Mouse (Mus musculus) layer of hippocampus, adult 18-20 months (tissue): Measurements from ENCODE around the gene Chst3. TPM values are rescaled to one million over a fixed set of nuclear protein-coding genes. Genes with fewer than 3 reads are reported as not detected.
"Not testable (repeated sequence)": the region's sequence is repeated elsewhere in the genome, so short reads cannot be mapped to it uniquely, and the experiment has no call there.

Experiments used
- DNase-seq, 2 experiments: peaks; one replicate each; pipeline ENCODE4 v3.0.0; 2022; ENCODE audit warnings: low spot score in 2 of 2
- long read RNA-seq: library from polyadenylated mRNA; stranded (forward); transcript quantifications from one replicate; pipeline ENCODE4 v2.0.0, GENCODE M21; 2021
- total RNA-seq, 2 experiments: library from RNA; stranded (reverse); gene quantifications; 2 replicates each; pipeline ENCODE4 v1.2.3; 2021

The Chst3 gene
- total RNA-seq: 1 to 10 TPM; 1.2 TPM
- long read RNA-seq, partial matches to known transcripts: 0 of 1 reads
- long read RNA-seq, other reads (novel, unspliced or antisense): 1 of 1 reads

GRCm38 (mm10) chr10:60218591-60219499 lies at the start of gene Chst3:
Gene Chst3 (minus strand): TSS chr10:60219260.
- no peak for DNase-seq

GRCm38 (mm10) chr10:60268738-60269137 lies 49.7 kb upstream of the Chst3 start:
- DNase-seq: no peak

- DNase-seq: no peak
Measured at GRCm38 (mm10) chr10:60266842-60267401, 47.9 kb upstream of the Chst3 start.

DNA sequence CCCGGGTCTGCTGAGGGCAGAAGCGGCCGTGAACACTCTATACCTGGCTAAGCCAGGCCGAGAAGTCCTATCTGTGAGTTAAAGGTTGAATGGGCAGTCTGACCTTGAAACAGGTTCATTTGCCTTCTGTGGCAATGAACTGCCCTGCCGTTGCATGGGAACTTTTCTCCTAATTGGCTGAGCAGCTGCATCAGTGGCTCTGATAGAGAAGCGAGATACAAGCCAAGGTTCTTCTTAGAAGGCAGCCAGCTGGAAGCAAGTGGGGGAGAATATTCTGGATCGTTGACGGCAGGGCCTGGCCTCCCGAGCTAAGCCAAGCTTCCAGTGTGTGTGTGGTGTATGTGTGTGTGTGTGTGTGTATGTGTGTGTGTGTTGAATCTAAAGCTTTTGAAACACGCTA lies 46.2 kb upstream of the Chst3 start:
- DNase-seq: no peak

DNA sequence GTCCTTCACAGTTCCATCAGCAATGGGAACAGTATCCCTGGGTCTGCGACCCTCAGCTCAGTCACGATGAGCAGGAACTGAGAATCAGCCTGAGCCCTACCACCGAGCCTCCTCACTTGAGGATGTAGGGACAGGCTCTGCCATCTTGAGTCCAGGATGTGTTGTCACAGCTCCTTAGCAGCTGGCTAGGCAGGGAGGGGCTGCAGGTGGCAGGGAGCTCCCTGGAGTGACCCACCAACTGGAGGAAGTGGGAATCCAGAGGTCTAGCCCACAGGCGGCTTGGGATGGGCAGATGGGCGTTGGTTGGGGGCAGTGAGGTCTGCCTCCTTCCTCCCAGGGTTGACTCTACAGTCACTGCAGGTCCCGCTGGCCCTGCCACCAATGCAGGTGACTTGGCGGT lies 44.3 kb upstream of the Chst3 start:
- no peak for DNase-seq

GRCm38 (mm10) chr10:60262386-60262785 lies 43.3 kb upstream of the Chst3 start:
- peak; percentile 64 to 86 for DNase-seq

DNA sequence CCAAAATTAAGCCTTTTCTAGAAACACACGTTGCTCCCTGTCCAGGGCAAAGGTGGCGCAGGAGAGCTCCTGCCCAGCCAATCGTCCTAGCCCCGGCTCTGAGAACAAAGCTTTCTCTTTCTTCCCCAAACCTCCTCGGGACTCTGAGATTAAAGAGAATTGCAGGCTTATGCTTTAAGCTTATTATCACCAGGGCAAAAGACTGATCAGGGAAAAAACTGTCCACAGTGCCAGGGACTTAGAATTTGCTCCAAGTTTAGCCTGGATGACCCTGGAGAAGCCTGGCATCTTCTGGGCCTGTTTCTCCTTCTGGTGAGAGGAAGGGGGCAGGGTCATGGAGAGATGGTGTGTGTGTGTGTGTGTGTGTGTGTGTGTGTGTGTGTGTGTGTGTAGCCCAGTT lies 42.5 kb upstream of the Chst3 start:
- no peak for DNase-seq

DNA sequence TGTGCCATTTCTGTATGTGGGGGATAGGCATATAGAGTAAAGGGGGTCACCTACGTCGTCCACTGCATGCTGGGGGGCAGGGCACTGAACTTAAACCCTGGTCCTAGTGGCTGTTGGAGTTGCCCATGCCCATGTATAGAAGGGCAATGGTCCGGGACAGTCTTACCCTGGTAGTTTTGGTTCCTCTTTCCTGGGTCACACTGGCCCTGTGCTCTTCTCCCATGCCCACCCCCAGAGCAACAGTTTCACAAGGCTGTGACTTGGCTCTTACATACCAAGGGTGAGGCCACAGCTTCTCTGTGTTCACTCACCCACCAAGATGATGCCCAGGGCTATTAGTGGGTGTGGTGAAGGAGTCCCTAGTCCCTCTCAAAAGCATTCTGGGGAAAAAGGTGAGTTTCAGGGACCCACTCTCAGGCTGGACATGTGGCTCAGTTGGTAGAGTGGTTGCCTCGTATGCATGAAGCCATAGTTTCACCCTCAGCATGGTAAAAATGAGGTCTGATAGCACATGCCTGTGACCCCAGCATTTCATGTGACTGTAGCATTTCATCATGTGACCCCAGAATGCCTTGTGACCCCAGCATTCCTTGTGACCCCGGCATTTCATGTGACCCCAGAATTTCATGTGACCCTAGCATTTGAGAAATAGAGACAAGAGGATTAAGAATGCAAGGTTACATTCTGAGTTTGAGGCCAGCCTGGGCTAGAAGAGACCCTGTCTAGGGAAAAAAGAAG lies 41.7 kb upstream of the Chst3 start:
- DNase-seq: no peak

DNA sequence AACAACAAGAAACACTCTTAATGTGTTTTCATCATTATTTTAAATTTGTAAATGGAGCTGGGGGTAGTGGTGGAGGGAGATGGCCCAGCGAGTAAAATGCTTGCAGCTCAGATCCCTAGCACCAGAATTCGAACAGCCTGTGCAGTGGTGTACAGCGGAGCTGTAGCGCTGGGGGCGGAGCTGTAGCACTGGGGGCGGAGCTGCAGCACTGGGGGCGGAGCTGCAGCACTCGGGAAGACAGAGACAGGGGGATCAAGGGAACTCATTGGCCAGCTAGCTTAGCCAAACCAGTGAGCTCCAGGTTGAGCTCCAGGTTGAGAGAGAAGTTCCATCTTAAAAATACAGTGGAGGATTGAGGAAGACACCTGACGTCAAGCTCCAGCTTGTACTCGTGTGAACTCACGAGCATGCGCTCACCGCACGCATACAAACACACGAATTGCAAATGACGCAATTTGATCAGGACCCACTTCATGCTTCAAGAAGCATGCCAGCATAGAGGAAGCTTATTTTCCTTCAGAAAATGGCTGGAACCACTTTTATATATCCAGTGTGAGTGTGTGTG lies 38.3 kb upstream of the Chst3 start:
- DNase-seq: no peak

GRCm38 (mm10) chr10:60256088-60256487 lies 37.0 kb upstream of the Chst3 start:
- DNase-seq: no peak

DNA sequence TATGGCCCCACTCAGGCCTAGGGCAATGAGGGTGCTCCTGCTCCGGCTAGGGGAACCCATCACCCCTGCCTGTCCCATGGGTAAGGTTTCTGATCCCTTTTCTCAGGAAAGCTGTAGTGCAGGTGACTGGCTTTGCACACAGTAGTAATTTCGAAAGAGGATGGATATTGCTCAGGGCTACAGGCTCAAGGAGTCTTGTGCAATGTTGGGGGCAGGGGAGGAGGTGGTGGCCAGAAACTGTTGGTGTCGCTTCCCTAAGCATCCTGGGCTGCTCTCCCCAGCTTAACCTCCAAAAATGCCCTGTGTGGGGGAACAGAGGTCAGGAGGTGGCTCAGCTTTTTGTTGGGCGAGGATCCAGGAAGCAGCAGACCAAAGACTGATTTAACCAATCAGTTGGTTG lies 33.5 kb upstream of the Chst3 start:
- DNase-seq: no peak

DNA sequence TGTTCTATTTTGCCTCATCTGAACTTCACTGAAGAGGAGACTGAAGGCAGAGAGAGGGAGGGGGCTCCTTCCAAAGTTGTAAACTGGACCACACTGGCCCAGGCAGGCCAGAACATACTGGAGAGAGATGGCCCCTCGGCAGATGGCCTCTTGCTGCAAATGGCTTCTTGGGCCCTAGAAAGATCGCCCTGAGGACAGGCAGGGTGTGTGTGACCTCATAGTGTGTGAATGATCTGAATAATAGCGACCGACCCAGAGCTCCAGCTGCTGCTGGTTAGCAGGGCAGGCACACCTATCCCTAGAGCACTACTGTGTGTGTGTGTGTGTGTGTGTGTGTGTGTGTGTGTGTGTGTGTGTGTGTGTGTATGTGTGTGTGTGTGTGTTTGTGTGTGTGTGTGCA lies 33.1 kb upstream of the Chst3 start:
- no peak for DNase-seq

DNA sequence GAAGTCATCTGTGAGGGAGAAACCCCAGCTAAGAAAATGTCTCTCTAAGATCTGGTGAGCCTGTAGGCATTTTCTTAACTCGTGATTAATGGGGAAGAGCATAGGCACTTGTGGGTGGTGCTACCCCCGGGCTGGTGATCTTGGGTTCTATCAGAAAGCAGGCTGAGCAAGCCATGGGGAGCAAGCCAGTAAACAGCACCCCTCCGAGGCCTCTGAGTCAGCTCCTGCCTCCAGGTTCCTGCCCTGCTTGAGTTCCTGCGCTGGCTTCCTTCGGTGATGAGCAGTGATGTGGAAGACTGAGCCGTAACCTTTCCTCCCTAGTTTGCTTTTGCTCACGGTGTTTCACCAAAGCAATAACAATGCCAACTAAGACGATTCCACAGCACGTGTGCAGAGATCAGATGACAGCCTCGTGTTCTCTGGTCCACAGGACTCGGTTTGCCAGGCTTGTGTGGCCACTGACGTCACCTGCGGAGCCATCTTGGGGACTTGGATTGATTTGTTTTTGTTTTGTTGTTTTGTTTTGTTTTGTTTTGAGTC lies 31.4 kb upstream of the Chst3 start:
- DNase-seq: no peak

DNA sequence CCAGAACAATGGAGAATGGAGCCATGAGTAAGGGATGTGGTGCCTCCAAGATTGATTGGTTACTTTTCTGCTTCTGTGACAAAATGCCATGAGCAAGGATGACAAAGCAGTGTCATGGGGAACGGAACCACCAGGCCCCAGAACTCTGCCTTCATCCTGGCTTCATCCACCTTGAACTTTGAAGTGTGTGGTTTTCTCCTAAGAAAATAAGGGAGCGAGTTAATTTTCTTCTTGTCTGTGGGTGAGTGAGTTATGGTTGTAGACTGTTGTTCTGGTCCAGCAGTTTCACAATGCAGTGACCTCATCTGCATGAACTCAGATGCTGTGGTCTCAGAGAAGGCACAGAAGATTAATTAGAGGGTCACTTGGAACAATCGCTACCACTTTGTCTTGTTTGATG lies 29.3 kb upstream of the Chst3 start:
- not testable (repeated sequence) for DNase-seq

DNA sequence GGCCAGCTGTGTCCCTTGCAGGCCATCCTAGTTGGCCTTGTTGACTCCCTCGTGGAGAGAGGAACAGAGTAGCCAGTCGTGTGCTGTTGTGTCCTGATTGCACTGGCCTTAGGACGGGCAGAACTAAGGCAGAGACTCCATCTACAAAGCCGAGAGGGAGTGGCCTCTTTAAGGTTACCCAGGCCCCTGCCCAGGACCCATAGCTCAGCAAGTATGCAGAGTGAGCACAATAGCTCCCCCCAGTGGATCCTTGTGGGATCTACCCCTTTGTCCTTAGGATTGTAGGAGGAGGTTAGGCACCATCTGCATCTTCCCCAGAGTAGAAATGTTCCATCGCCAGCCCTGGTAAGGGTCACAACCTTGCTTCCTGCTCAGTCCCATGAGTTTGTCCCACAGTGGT lies 27.5 kb upstream of the Chst3 start:
- peak; percentile 16 to 70 for DNase-seq

DNA sequence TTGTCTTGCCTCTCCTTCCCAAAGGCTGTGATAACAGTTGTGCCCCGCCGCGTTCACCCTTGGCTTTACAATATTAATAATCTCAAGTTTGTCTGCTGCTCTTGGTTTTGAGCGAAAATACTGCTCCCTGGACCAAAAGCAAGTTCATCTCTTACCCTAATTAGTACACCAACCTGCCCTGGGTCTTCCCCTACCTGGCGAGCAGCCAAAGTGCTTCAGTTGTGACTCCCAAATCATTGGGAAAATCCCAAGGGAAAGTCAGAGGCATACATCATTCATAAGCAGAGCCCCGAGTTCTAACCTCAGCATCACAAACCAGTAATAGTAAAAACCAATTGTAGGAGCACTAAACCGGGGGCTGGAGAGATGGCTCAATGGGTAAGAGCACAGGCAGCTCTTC lies 26.6 kb upstream of the Chst3 start:
- no peak for DNase-seq

GRCm38 (mm10) chr10:60245041-60245440 lies 26.0 kb upstream of the Chst3 start:
- DNase-seq: peak; percentile 84 to 97

DNA sequence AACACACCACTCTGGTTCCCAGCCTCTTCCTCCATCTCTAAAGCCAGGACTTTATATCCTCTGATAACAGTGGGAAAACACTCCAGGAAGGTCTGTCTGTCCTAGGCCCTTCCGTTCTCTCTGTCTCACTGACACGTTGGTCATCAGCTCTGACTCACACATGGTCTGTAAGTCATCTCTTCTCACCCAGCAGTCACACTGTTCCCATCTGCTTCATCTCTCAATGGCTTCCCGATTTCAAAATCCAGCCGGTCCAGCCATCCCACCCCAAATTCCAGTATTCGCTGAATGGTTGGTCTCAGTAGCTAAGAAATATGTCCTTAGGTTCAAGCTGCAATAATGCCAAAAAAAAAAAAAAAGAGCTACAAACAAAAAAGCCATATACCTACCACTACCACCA lies 24.9 kb upstream of the Chst3 start:
- DNase-seq: no peak

DNA sequence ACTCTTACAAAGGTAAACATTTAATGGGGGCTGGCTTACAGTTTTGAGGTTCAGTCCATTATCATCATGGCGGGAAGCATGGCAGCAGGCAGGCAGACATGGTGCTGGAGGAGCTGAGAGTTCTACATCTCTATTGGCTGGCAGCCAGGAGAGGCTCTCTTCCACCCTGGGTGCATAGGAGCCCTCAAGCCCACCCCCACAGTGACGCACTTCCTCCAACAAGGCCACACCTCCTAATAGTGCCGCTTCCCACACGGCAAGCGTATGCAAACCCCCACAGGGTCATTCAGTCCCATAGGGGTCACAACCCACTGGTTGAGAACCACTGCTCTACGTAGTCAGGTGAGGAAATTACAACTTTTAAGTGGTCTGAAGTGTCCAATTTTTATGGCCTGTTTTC lies 21.4 kb upstream of the Chst3 start:
- no peak for DNase-seq

- peak; percentile 24 to 76 for DNase-seq
Measured at GRCm38 (mm10) chr10:60237475-60238154, 18.6 kb upstream of the Chst3 start.

- DNase-seq: not testable (repeated sequence)
Measured at GRCm38 (mm10) chr10:60235876-60236275, 16.8 kb upstream of the Chst3 start.
